Mouse (Mus musculus) CH12.LX (cell line): ENCODE results near the gene Anapc15-ps. TPM values are rescaled to one million over a fixed set of nuclear protein-coding genes. Genes with fewer than 3 reads are reported as not detected.
"Not testable (repeated sequence)": the region's sequence is repeated elsewhere in the genome, so short reads cannot be mapped to it uniquely, and the experiment has no call there.

Experiments used
- DNase-seq: peaks from one replicate; pipeline ENCODE4 v3.0.0-alpha.2; 2013; ENCODE audit errors: extremely low read depth
- H3K27ac ChIP-seq: 2 replicates; pipeline ENCODE4 v1.5.1; 2012; ENCODE audit warnings: low read depth, mild to moderate bottlenecking, control low read depth, moderate library complexity; ENCODE audit not compliant: insufficient read depth
- H3K27me3 ChIP-seq: replicated peaks from 2 replicates; pipeline ENCODE3; 2012; ENCODE audit warnings: inconsistent platforms
- H3K36me3 ChIP-seq, 2 experiments: replicated peaks in 1 of 2; 2 replicates each; pipeline versions ENCODE3 to v1.6.1; 2012; ENCODE audit warnings: inconsistent platforms in 1 of 2, low read length in 1 of 2, mild to moderate bottlenecking in 1 of 2, mixed read lengths in 1 of 2, moderate library complexity in 1 of 2; ENCODE audit not compliant: control insufficient read depth in 1 of 2, insufficient read depth in 1 of 2
- H3K4me1 ChIP-seq, 2 experiments: 2 replicates each; pipeline ENCODE4 v1.6.1; 2012; ENCODE audit warnings: inconsistent platforms in 1 of 2, moderate library complexity in 1 of 2; ENCODE audit not compliant: insufficient read depth in 2 of 2, control insufficient read depth in 1 of 2
- H3K4me2 ChIP-seq: 2 replicates; pipeline ENCODE4 v1.6.1; 2012; ENCODE audit warnings: low read depth, mild to moderate bottlenecking, control low read depth; ENCODE audit not compliant: poor library complexity, insufficient read depth, severe bottlenecking
- H3K4me3 ChIP-seq, 3 experiments: fragments of 150-350 bp in 1 of 3; sonication (generic) in 1 of 3; replicated peaks in 1 of 3; 2 replicates each; pipeline versions ENCODE3 to v1.5.1; 2011 to 2012; ENCODE audit warnings: low read depth in 2 of 3, low read length in 2 of 3, mild to moderate bottlenecking in 2 of 3, moderate library complexity in 2 of 3, control low read depth in 1 of 3, improper control_type of control experiment in 1 of 3, inconsistent platforms in 1 of 3, mixed read lengths in 1 of 3; ENCODE audit not compliant: poor library complexity in 1 of 3
- H3K79me2 ChIP-seq: replicated peaks from 2 replicates; pipeline ENCODE4 v1.6.1; 2012; ENCODE audit warnings: mild to moderate bottlenecking, moderate library complexity; ENCODE audit not compliant: control insufficient read depth, poor library complexity, insufficient read depth, severe bottlenecking; ENCODE audit errors: extremely low read depth
- H3K9ac ChIP-seq: 2 replicates; pipeline ENCODE4 v1.6.1; 2012; ENCODE audit warnings: low read depth, mild to moderate bottlenecking, control low read depth, moderate library complexity; ENCODE audit not compliant: insufficient read depth
- H3K9me3 ChIP-seq: replicated peaks from 2 replicates; pipeline ENCODE3; 2012; ENCODE audit warnings: low read length, inconsistent platforms, mixed read lengths
- GABPA ChIP-seq: IDR thresholded peaks from 2 replicates; pipeline ENCODE4 v1.6.1; 2012; ENCODE audit warnings: low read depth, low read length, improper control_type of control experiment, inconsistent platforms; ENCODE audit not compliant: insufficient replicate concordance
- KAT2A ChIP-seq: IDR thresholded peaks from 2 replicates; pipeline ENCODE4 v1.6.1; 2012; ENCODE audit warnings: low read length, improper control_type of control experiment, inconsistent platforms; ENCODE audit not compliant: insufficient replicate concordance
- MAFK ChIP-seq: IDR thresholded peaks from 2 replicates; pipeline ENCODE4 v1.6.1; 2011; ENCODE audit warnings: low read length, improper control_type of control experiment; ENCODE audit not compliant: insufficient replicate concordance
- MAZ ChIP-seq: IDR thresholded peaks from 2 replicates; pipeline ENCODE4 v1.6.1; 2012; ENCODE audit warnings: low read depth, mild to moderate bottlenecking, inconsistent platforms, low read length, improper control_type of control experiment, moderate library complexity
- NELFE ChIP-seq: IDR thresholded peaks from 2 replicates; pipeline ENCODE4 v1.6.1; 2011; ENCODE audit warnings: low read depth, low read length, improper control_type of control experiment
- USF1 ChIP-seq: IDR thresholded peaks from 2 replicates; pipeline ENCODE4 v1.6.1; 2014; ENCODE audit warnings: low read depth, mild to moderate bottlenecking, inconsistent platforms, low read length, improper control_type of control experiment
- ZC3H11A ChIP-seq: IDR thresholded peaks from 2 replicates; pipeline ENCODE4 v1.6.1; 2012; ENCODE audit warnings: low read depth, mild to moderate bottlenecking, inconsistent platforms, low read length, improper control_type of control experiment
- ZKSCAN1 ChIP-seq: IDR thresholded peaks from 2 replicates; pipeline ENCODE4 v1.6.1; 2012; ENCODE audit warnings: low read depth, inconsistent platforms, low read length, improper control_type of control experiment, borderline replicate concordance
- ZMIZ1 ChIP-seq: IDR thresholded peaks from 2 replicates; pipeline ENCODE4 v1.6.1; 2012; ENCODE audit warnings: low read depth, mild to moderate bottlenecking, inconsistent platforms, low read length, improper control_type of control experiment
- dilution Hi-C: fragments of 300-500 bp; cut with MboI; formaldehyde crosslinking; loops from 2 replicates; pipeline ENCODE4 v1.14.3; 2020; ENCODE audit warnings: low sequenced_read_pairs; ENCODE audit not compliant: extremely low pct_unique_long_range_greater_than_20kb, extremely low pct_ligation_motif_present
- in situ Hi-C: fragments of 300-500 bp; cut with MboI; formaldehyde crosslinking; loops from 3 replicates; pipeline ENCODE4 v1.14.3; 2019; ENCODE audit warnings: low sequenced_read_pairs, low pct_ligation_motif_present, low pct_unique_long_range_greater_than_20kb, mixed read lengths
- polyA plus RNA-seq: library from polyadenylated mRNA; unstranded; fragments of >175 nt; gene quantifications from 2 replicates; pipeline ENCODE4 v1.2.1, GENCODE M21; 2012; ENCODE audit warnings: low read depth; ENCODE audit not compliant: insufficient read length
- total RNA-seq, 2 experiments: library from RNA; depleted of rRNA; stranded (reverse); fragments of 300-350 nt in 1 of 2; fragments of >200 nt in 1 of 2; gene quantifications; 2 replicates each; pipeline ENCODE4 v1.2.3; 2012 to 2014

The Anapc15-ps gene
- total and polyA plus RNA-seq, 3 experiments: 2.8 TPM; not detected in 2

DNA sequence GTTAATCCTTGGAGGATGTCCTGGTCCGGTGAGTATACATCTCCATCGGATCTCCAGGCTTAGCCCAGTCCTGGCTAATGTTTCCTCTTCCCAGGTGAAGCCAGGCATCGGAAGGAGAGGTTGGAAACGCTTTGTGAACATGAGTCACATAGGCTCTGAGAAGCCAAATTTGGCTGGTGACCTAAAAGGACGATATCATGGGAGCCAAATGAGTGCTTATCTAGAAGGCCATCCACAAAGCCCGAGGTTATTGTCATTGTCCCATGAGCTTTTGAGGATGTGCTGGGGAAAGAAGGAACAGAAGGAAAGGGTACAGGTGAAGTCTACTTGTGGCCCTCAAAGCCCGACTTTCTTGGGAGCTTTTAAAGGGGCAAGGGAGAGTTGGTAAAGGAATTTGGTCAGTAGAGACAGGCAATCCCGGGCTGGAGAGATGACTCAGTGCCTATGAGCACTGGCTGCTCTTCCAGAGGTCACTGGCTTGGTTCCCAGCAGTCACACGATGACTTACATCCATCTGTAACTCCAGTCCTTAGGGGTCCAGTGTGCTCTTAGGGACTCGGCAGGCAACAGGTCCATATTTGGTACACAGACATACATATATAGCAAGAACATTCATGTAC is 42.4 kb downstream of the Anapc15-ps start:
- DNase-seq: no peak
- in situ Hi-C loops: no loop called here
- Histone ChIP-seq H3K36me3 (no peaks in the 10 kb centered on the region), H3K4me1 (peaks cover 0 to 4% of the 10 kb centered on the region in 2 experiments; a peak in 1 of 4 replicates), H3K9me3 (no peaks in the 10 kb centered on the region), H3K4me3 (no peak overlapping the region), H3K27me3 (no peaks in the 10 kb centered on the region), H3K9ac (no peak overlapping the region), H3K27ac (no peak overlapping the region), H3K4me2 (no peak overlapping the region), H3K79me2 (no peaks in the 10 kb centered on the region)
- dilution Hi-C loops: no loop called here
- TF ChIP-seq ZC3H11A (no peak), ZMIZ1 (no peak), MAZ (no peak), GABPA (no peak), ZKSCAN1 (no peak), MAFK (no peak)

DNA sequence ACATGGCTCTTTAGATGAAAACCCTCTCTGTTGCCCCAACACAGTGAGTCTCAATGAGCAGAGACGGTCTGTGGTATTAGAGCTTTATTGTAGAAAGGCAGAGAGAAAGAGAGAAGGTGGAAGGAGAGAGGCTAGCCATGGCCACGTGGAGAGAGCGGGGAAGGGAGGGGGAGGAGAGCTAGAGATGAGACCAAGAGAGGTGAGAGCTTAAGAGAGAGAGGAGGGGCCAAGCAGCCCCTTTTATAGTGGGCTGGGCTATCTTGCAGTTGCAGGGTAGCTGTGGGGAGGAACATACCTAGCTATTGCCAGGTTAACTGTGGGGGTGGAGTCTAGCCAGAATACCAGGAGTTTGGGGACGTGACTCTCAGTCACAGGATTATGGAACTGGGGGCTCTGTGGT is 43.1 kb downstream of the Anapc15-ps start:
- H3K27me3 ChIP-seq, H3K27ac ChIP-seq, H3K9ac ChIP-seq, H3K36me3 ChIP-seq, H3K4me1 ChIP-seq, H3K9me3 ChIP-seq, dilution Hi-C loops, H3K4me2 ChIP-seq, DNase-seq, H3K79me2 ChIP-seq, H3K4me3 ChIP-seq, in situ Hi-C loops: not testable (repeated sequence)

DNA sequence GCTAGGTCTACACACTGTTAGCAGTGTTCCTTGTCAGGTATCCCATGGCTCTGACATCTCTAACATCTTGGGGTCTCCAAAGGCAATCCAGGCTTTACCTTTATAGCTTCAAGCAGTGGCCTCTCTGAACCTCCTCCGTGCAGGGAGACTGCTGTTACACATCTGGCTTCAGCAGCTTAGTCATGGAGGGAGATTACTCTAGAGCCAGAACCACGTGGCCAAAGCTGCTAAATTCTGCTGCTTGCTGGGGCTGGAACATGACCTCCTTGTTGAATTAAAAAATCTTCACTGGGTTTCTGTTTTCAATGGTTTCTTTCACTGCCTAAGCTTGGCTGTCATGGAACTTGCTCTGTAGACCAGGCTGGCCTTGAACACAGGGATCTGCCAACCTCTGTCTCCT is 44.9 kb downstream of the Anapc15-ps start:
- in situ Hi-C loops: no loop called here
- dilution Hi-C loops: no loop called here
- H3K79me2 ChIP-seq: no peaks in the 10 kb centered on the region

More for the DNA sequence above, 44.9 kb downstream of the Anapc15-ps start:
- DNase-seq: no peak
- no peaks in the 10 kb centered on the region for H3K27me3 ChIP-seq
- H3K27ac ChIP-seq: no peak overlapping the region
- no peak for TF ChIP-seq KAT2A
- no peak for TF ChIP-seq USF1
- no peak for TF ChIP-seq NELFE
- TF ChIP-seq, all 38 proteins: peak for 0
- Histone ChIP-seq H3K9ac (no peak overlapping the region), H3K4me3 (no peak overlapping the region), H3K4me1 (peaks cover 0 to 4% of the 10 kb centered on the region in 2 experiments; a peak in 1 of 4 replicates), H3K9me3 (no peaks in the 10 kb centered on the region), H3K4me2 (no peak overlapping the region), H3K36me3 (no peaks in the 10 kb centered on the region)
